Mouse (Mus musculus) midbrain, embryonic 16.5 days (tissue): ENCODE measurements around the gene Lrch3. TPM values are rescaled to one million over a fixed set of nuclear protein-coding genes. Genes with fewer than 3 reads are reported as not detected.
"Not testable (repeated sequence)": the region's sequence is repeated elsewhere in the genome, so short reads cannot be mapped to it uniquely, and the experiment has no call there.

Experiments
- ATAC-seq: fragments of 200-750 bp; cut with Nextera tagmentation; 2 replicates; pipeline ENCODE4 v1.8.0; 2017; ENCODE audit warnings: moderate TSS enrichment
- H3K27ac ChIP-seq: fragments of 300-500 bp; sonication (generic); 2 replicates; pipeline ENCODE4 v1.5.1; 2014; ENCODE audit warnings: mild to moderate bottlenecking, low read length, mixed read lengths
- H3K27me3 ChIP-seq: fragments of 300-500 bp; sonication (generic); 2 replicates; pipeline ENCODE4 v1.6.1; 2014; ENCODE audit warnings: low read depth, low read length, mixed read lengths; ENCODE audit not compliant: control insufficient read depth, insufficient read depth
- H3K36me3 ChIP-seq: fragments of 300-500 bp; sonication (generic); 2 replicates; pipeline ENCODE4 v1.6.1; 2014; ENCODE audit warnings: mild to moderate bottlenecking, low read length, moderate library complexity, mixed read lengths; ENCODE audit not compliant: control insufficient read depth, insufficient read depth
- H3K4me1 ChIP-seq: fragments of 300-500 bp; sonication (generic); 2 replicates; pipeline ENCODE4 v1.6.1; 2014; ENCODE audit warnings: mild to moderate bottlenecking, low read length, mixed read lengths; ENCODE audit not compliant: control insufficient read depth, insufficient read depth
- H3K4me2 ChIP-seq: fragments of 300-500 bp; sonication (generic); 2 replicates; pipeline ENCODE4 v1.6.1; 2014; ENCODE audit warnings: mild to moderate bottlenecking, low read length, mixed read lengths
- H3K4me3 ChIP-seq: fragments of 300-500 bp; sonication (generic); 2 replicates; pipeline ENCODE4 v1.5.1; 2014; ENCODE audit warnings: low read depth, mild to moderate bottlenecking, low read length, moderate library complexity, mixed read lengths
- H3K9ac ChIP-seq: fragments of 300-500 bp; sonication (generic); 2 replicates; pipeline ENCODE4 v1.6.1; 2014; ENCODE audit warnings: low read depth, low read length, mixed read lengths
- H3K9me3 ChIP-seq: fragments of 300-500 bp; sonication (generic); replicated peaks from 2 replicates; pipeline ENCODE4 v1.6.1; 2014; ENCODE audit warnings: mild to moderate bottlenecking, low read length, mixed read lengths; ENCODE audit not compliant: control insufficient read depth, poor library complexity, severe bottlenecking
- WGBS: fragments of 180-500 bp; shearing (Covaris S2); extraction: QIAGEN DNeasy Blood & Tissue Kit; methylation state at CpG from one replicate; pipeline ENCODE4 v1.1.7; 2014; 5-methylcytosine and 5-hydroxymethylcytosine counted together
- polyA plus RNA-seq: library from polyadenylated mRNA; unstranded; fragments of >200 nt; fragmentation: Nextera tagmentation; extraction: Ambion mirVana; gene quantifications from 2 replicates; pipeline ENCODE4 v1.2.1, GENCODE M21; 2015

Lrch3 gene
- polyA plus RNA-seq, 1 experiment from 2014 or later, result 39.5 TPM

- 68% methylated on average over 3 of the region's 3 CpGs for WGBS
- no peak for ATAC-seq
- no peaks in the 10 kb centered on the region for H3K4me1 ChIP-seq
Measured at GRCm38 (mm10) chr16:32902051-32902428, 11.9 kb upstream of the Lrch3 start.

DNA sequence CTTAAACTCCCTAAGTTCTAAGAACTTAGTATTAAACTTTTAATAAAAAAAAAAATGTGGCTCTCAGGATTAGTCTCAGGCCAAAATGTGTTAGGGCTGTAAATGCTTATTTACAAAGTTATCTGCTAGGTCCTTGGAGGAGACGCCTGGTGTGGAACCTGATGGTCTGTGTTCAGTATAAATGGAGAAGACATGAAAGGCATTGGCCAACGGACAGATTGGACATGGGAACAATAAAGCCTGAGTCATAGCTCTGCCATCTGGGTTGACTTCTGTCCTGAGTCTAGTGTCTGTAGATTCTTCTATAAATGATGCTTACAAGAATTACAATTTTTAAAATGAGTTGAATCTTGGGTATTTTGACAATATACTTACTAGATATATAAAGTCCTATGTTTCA, 7.7 kb upstream of the Lrch3 start:
- H3K27me3 ChIP-seq, result no peaks in the 10 kb centered on the region
- H3K4me3 ChIP-seq, result no peak overlapping the region
- 90% methylated on average over 2 of the region's 2 CpGs for WGBS
- H3K9me3 ChIP-seq, result no peaks in the 10 kb centered on the region
- no peaks in the 10 kb centered on the region for H3K4me1 ChIP-seq
- no peak overlapping the region for H3K27ac ChIP-seq
- no peak for ATAC-seq
- H3K36me3 ChIP-seq, result peaks cover 16% of the 10 kb centered on the region
- no peak overlapping the region for H3K4me2 ChIP-seq
- H3K9ac ChIP-seq, result no peak overlapping the region

More at GRCm38 (mm10) chr16:32902051-32902428, 11.9 kb upstream of the Lrch3 start:
- Histone ChIP-seq H3K27me3 (no peaks in the 10 kb centered on the region), H3K36me3 (peaks cover 19% of the 10 kb centered on the region), H3K27ac (no peak overlapping the region), H3K9me3 (no peaks in the 10 kb centered on the region), H3K4me2 (no peak overlapping the region), H3K4me3 (no peak overlapping the region), H3K9ac (no peak overlapping the region)

- Histone ChIP-seq H3K27ac (no peak overlapping the region), H3K9ac (no peak overlapping the region), H3K27me3 (no peaks in the 10 kb centered on the region), H3K4me2 (no peak overlapping the region), H3K4me1 (no peaks in the 10 kb centered on the region), H3K4me3 (no peak overlapping the region), H3K36me3 (peaks cover 16% of the 10 kb centered on the region), H3K9me3 (no peaks in the 10 kb centered on the region)
- no peak for ATAC-seq
- WGBS, result 92% methylated on average over 8 of the region's 8 CpGs
Measured at GRCm38 (mm10) chr16:32906727-32907126, 7.2 kb upstream of the Lrch3 start.

DNA sequence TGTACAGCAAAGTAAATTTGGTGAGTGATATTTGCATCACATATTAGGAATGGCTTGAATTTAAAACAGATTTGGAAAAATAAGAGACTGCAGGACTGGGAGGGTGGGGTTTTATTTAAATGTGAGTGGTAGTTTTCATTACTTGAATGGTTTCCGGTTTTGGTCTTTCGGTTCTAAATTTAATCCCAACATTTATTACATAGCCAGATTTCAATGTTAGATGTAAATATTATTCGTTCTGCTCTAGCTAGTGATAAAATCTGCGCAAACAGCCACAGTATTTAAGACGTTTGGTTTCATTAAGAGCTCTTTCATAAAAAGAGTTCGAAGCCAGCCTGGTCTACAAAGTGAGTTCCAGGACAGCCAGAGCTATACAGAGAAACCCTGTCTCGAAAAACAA, 688 bp upstream of the Lrch3 start:
- H3K4me1 ChIP-seq, result peaks cover 7% of the 10 kb centered on the region
- WGBS, result 67% methylated on average over 7 of the region's 7 CpGs
- no peak overlapping the region for H3K27ac ChIP-seq
- H3K4me2 ChIP-seq, result peak overlapping the region; percentile 81; the same call in 1 of the 2 replicates
- no peak overlapping the region for H3K4me3 ChIP-seq
- no peaks in the 10 kb centered on the region for H3K9me3 ChIP-seq
- no peaks in the 10 kb centered on the region for H3K36me3 ChIP-seq
- no peak for ATAC-seq
- no peaks in the 10 kb centered on the region for H3K27me3 ChIP-seq
- H3K9ac ChIP-seq, result no peak overlapping the region

DNA sequence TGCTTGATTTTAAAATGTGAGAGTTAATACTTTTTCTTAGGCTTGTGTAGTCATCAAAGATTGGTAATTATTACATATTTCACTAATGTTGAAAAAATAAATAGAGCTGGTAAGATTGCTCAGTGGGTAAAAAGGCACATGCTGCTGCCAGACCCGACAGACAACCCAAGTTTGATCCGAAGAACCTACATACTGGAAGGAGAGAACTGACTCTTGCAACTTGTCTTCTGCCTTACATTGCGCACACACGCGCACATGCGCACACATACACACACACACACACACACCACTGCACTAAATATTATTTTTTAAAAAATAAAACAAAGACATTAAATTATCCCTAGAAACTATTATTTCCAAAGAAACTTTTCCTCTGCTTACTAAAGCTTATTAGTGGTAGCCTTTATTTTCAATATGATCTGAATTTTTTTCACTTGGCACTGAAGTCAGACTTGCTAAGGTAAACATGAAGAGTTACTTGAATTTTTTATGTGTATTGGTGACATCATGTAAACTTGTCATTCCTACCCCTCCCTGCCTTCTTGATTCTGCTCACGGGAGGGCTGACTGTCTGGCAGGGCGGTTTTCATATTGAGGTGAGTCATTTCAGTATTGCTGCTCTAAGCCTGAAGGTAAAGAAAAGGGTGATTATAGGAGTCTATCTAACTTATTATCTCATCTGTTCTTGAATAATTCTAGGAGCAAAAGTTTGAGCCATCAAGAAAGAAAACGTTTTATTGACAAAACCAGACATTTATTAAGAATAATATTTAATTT, 1.6 kb downstream of the Lrch3 start:
- no peaks in the 10 kb centered on the region for H3K36me3 ChIP-seq
- 74% methylated on average over 9 of the region's 9 CpGs for WGBS
- H3K4me2 ChIP-seq, result peak overlapping the region; percentile 81
- no peak overlapping the region for H3K27ac ChIP-seq
- H3K4me1 ChIP-seq, result peaks cover 9% of the 10 kb centered on the region
- peak overlapping the region; percentile 97 for H3K4me3 ChIP-seq
- ATAC-seq, result no peak
- H3K9ac ChIP-seq, result no peak overlapping the region
- no peaks in the 10 kb centered on the region for H3K9me3 ChIP-seq
- H3K27me3 ChIP-seq, result no peaks in the 10 kb centered on the region

- not testable (repeated sequence) for H3K4me1 ChIP-seq, H3K4me3 ChIP-seq, H3K4me2 ChIP-seq, H3K27me3 ChIP-seq, H3K36me3 ChIP-seq, ATAC-seq, H3K9me3 ChIP-seq, H3K9ac ChIP-seq, H3K27ac ChIP-seq
- 94% methylated on average over 9 of the region's 9 CpGs for WGBS
Measured at GRCm38 (mm10) chr16:32926629-32927028, 12.7 kb downstream of the Lrch3 start.

DNA sequence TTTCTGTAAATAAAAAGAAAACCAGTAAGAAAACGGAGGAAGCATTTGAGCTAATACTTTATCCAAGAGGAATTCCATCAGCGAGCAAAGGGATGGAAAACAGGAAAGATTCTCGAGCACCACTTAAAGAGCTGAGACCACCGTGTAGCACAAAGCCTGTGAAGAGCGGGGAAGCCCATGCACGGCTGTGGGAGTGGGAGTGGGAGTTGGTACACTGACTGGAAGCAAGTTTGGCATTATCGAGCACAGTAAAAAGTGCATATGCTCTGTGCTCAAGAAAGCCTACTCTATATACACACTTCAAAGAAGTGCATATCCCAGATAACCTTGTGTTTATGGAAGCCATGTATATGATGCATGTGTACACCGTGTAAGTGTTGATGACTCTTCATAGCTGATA, 13.1 kb downstream of the Lrch3 start:
- no peaks in the 10 kb centered on the region for H3K9me3 ChIP-seq
- no peak for ATAC-seq
- no peak overlapping the region for H3K27ac ChIP-seq
- H3K36me3 ChIP-seq, result no peaks in the 10 kb centered on the region
- no peak overlapping the region for H3K9ac ChIP-seq
- H3K4me3 ChIP-seq, result no peak overlapping the region
- H3K4me1 ChIP-seq, result peaks cover 2% of the 10 kb centered on the region; the same call in 1 of the 2 replicates
- H3K27me3 ChIP-seq, result no peaks in the 10 kb centered on the region
- H3K4me2 ChIP-seq, result no peak overlapping the region
- WGBS, result 96% methylated on average over 8 of the region's 8 CpGs

- no peaks in the 10 kb centered on the region for H3K9me3 ChIP-seq
- H3K27me3 ChIP-seq, result no peaks in the 10 kb centered on the region
- H3K4me3 ChIP-seq, result no peak overlapping the region
- H3K27ac ChIP-seq, result no peak overlapping the region
- H3K4me2 ChIP-seq, result no peak overlapping the region
- 23% methylated on average over 2 of the region's 2 CpGs for WGBS
- no peak for ATAC-seq
- H3K4me1 ChIP-seq, result peaks cover 2% of the 10 kb centered on the region; the same call in 1 of the 2 replicates
- H3K36me3 ChIP-seq, result no peaks in the 10 kb centered on the region
- no peak overlapping the region for H3K9ac ChIP-seq
Measured at GRCm38 (mm10) chr16:32929918-32930317, 16.0 kb downstream of the Lrch3 start.

GRCm38 (mm10) chr16:32934470-32934869, 20.6 kb downstream of the Lrch3 start:
- H3K27me3 ChIP-seq, result no peaks in the 10 kb centered on the region
- no peak overlapping the region for H3K9ac ChIP-seq
- H3K27ac ChIP-seq, result no peak overlapping the region
- H3K4me2 ChIP-seq, result no peak overlapping the region
- H3K4me3 ChIP-seq, result no peak overlapping the region
- H3K36me3 ChIP-seq, result no peaks in the 10 kb centered on the region
- ATAC-seq, result no peak
- H3K4me1 ChIP-seq, result peaks cover 6% of the 10 kb centered on the region
- no peaks in the 10 kb centered on the region for H3K9me3 ChIP-seq
- 72% methylated on average over 2 of the region's 2 CpGs for WGBS
